Mouse (Mus musculus) neural tube, embryonic 10.5 days (tissue): ENCODE measurements at regions not wholly inside any gene's neighbourhood (a gene's known extent, or its start where the extent isn't known, plus 50 kb on each side); places are given as distances from the start of the nearest gene placed in this dataset.
A peak's percentile ranks its signal among the peaks of the same experiment; 100 is the strongest.
"Not testable (repeated sequence)": the region's sequence is repeated elsewhere in the genome, so short reads cannot be mapped to it uniquely, and the experiment has no call there.

Experiments
- DNase-seq: peaks from one replicate; pipeline ENCODE4 v3.0.0-alpha.2; 2017; ENCODE audit warnings: low spot score; ENCODE audit errors: extremely low spot score

DNA sequence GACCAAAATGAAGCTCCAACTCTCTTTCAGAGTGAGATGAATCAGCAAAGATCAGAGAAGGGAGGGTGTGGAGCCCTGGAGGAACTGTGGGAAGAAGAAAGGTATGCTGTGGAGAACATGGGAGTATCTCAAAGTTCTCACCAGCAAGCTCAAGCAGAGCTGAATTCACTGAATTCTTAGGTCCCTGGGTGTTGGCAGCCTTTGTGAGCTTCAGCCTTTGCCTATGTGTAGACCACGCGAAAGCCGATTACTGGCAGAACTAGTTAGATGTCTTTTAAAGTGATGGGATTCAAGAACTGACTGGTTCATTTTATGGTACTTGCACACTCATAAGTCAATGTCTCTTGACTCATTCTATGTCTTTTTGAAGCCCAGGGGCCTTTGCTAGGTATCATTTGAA lies 491.2 kb upstream of the Hsf2 start:
- no peak for DNase-seq

DNA sequence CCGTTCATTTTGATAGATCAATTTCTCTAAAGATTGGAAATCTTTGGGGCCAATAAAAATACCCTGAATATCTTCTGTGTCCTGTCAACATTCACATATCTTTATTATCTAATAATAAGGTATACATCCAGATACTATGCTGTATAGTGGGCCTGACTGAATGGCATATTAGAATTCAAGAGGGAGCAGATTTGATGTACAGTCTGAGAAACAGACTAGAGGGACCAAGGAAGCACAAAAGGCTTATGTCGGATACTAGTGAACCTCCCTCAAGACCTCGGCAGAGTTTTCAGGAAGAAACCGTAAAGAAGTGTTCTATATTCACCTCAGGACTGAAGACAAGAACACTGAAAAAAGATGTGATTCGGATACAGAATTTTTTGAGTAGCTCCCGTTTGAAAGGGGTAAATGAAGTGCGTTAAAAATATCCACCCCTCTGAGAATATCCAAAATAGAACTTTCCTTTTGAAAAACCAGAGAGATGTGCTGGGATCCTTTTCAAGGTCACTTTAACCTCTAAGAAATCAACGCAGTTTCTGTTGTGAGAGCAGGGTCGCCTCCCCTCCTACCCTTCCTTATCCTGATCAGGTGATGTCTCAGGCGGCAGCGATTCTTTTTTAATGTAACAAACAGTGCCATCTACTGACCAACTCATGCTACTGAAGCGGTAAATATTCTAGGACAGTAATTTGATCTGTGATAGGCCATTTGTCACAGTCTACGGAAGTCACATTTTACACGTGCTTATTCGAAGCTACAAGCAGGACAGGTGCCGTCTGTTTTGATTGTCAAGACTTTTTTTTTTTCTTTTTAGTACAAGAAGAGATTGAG lies 485.1 kb upstream of the Hsf2 start:
- DNase-seq, result peak; percentile 26

DNA sequence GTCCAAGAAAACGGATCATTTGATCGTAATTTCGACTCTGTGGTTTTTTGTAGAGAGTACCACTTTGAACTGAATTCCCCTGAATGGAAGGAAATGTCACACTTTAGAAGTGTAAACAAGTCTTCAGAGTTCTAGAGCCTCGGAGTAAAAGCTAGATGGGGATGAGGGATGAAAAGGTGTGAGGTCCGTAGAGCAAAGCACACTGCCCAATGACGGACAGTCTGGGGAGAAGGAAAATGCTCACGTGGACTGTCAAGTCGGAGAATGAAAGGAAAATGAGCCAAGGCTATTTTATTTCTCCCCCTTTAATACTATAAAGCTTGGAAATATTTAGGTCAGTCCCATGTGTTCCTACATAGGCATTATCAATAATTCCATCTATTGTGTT lies 484.5 kb upstream of the Hsf2 start:
- DNase-seq, result no peak

DNA sequence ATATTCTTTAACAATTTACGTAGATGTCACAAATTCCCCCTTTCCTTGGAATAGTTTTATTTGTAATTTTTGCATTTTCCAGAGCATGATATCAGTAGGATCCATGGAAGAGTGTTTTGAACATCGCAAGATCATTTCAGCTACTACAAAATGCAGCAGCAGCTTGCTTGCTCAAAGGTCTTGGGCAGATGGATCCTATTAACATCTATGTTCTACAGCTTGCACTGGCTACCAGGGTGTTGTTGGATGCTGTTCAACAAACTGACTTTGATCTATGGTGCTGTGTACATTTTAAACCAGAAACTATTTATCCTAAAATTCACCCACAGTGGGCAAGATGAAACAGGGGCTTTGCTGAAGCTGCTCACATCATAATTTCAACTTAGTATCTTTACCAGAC lies 448.5 kb upstream of the Hsf2 start:
- DNase-seq, result no peak

DNA sequence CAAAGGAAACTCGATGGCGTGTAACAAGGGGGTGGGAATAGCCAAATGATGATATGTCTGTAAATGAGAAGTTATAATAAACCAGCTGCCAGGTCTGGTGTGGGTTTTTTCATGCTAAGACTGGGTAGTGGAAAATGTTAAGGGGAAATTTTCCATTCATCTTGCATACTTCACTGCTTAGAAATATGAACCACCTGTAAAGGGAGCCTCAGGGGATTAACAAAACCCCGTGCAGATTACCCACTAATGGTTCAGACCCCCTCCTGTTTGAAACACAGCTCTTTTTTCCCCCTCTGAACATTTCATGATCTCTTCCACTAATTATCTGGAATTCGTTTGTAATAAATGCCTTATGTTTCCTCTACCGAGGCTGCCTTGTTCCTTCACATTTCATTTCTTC lies 446.0 kb upstream of the Hsf2 start:
- no peak for DNase-seq

DNA sequence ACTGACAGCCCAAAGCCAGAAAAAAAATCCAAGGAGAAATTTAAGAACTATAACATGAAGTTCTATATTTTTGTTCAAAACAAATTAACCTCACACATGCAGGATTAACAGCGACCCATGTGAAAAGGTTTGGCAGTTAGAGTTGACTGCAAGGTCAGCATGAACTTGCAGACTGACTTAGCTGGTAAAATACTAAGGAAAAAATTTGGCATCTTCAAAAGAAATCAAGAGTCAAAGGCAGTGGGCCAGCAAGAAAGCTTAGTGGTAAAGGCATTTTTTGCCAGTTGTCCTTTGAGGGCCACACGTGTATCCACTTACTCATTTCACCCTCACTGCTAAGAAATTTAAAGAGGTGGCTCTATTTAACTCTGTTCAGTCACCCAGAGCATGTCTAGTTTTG lies 440.2 kb upstream of the Hsf2 start:
- DNase-seq, result no peak

DNA sequence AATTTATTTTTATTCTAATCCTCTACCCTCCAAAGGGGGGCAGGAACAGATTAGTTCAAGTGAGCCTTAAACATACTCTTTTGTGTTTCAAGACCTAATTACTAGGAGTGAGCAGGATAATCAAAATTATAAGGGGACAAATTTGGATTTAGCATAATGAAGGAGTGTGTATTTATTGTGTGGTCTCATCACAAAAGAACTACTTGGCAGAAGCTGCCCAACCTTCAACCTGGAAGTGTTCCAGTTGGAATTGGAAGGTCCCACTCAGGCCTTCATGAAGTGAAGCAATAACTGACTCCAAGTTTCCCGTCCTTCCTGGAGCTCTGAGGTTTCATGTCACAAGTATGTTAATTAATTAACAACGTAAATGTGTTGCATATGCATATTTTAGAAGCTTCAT lies 439.3 kb upstream of the Hsf2 start:
- DNase-seq, result no peak

DNA sequence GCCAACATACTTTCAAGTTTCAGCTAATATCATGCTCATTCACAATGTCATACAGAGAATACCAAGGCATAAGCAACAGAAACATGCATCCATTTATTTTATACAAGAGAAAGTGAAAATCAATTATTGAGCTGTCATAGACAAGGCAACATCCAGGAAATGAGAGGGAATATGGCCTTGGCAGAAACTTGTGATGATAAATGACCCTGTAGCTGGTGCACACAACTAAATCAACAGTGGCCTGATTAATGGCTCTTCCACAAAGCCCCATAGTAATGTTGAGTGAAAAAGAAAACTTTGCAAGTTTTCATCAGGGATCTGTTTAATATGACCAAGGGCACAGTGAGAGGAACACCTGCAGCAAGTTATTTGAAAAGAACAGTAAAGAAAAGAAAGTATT lies 438.5 kb upstream of the Hsf2 start:
- DNase-seq, result no peak

DNA sequence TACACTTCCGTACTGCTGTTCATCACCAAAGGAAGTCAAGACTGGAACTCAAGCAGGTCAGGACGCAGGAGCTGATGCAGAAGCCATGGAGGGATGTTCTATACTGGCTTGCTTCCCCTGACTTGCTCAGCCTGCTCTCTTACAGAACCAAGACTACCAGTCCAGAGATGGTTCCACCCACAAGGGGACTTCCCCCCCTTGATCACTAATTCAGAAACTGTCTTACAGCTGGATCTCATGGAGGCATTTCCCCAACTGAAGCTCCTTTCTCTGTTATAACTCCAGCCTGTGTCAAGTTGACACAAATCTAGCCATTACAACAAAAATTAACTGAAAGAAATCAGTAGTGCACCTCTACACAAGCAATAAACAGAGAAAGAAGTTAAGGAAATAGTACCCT lies 432.8 kb upstream of the Hsf2 start:
- DNase-seq, result not testable (repeated sequence)

DNA sequence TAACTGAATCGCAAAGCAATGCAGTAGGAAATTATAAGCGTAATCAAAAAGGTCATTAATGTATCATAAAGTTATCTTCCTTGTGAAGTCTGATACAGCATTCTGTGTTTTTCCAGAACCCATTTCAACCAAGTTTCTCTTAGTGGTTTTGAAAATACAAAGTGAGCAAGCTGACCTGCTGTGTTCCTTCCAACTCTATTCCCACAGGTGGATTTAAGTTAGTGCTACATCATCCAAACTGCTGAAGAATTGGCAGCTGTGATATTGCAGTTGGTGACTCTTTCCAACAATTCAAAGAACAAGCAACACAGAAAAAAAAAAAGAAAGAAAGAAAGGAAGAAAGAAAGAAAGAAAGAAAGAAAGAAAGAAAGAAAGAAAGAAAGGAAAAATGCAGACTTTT lies 396.1 kb upstream of the Hsf2 start:
- DNase-seq, result no peak

DNA sequence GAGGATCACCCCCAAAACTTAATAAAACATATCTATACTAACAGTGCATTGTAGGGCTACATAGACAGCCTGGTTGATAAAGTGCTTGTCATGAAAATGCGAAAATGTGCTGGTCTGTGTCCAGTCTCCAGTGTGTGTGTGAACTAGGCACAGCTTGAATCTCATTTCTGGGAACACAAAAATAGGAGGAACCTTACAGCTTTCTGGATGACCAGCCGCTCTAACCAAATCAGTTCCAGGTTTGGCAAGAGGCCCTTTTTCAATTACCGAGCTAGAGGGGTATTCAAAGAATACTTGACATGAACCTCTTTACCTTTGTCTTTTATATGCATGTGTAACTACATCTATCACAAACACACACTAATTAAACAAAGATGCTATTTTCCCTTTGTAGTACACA lies 390.3 kb upstream of the Hsf2 start:
- DNase-seq, result no peak

DNA sequence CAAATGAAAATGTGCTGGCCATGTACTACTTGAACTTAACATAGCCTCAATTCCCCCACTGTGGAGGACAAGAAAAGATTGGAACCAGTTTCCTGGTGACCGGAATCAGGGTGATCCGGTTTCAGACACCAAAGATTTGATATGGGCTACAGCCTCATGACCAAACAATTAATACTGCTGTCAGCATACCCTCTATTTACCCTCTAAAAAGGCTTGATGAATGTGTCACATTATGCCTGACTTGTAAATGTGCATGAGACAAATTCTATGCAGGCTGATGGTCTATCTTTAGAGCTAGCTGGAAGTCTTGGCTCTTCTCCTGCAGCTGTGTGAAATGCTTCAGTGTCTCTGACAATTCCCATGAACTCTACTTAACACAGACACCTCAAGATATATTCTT lies 372.8 kb upstream of the Hsf2 start:
- no peak for DNase-seq

DNA sequence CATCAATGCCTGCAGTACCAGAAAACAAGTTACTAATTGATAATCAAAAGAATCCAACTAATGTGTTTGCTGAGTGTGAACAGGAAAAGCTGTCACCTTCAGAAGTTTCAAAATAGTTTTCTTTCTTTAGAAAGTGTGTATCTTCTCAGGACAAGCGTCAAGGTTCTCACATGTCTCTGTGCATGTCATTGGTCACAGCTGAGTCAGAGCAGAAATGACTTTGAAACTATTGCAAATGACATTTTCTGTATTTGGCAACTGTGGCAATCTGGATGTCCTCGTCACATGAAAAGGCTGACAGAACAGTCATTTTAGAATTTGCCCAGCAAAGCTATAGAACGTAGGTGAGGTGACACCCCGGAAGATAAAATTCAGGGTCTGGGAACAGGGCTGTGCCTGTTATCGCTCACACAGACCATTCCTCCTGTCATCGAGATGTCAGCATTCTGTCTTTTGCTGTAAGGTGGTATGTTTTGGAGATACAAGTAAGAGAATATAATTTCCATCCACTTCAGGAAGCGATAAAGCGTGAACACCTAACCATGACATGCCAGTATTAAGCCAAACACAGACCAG lies 371.4 kb upstream of the Hsf2 start:
- DNase-seq, result no peak

DNA sequence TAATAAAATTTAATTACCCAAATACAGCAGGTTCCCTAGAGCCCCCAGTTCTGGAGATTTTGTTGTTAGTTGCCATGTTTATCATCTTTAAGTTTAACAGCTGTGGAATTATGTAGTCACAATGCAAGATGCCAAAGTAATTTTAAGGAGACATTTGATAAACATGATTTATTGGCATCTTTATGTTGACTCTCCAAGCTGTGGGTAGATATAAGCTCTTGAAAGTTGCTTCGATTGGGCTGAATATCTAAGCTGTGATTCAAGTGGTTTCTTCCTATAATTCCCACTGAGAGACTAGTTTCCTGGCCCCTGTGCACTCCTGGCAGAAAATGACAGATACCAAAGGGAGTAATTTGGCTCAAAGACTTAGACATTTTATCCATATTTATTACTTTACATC lies 364.7 kb upstream of the Hsf2 start:
- no peak for DNase-seq

DNA sequence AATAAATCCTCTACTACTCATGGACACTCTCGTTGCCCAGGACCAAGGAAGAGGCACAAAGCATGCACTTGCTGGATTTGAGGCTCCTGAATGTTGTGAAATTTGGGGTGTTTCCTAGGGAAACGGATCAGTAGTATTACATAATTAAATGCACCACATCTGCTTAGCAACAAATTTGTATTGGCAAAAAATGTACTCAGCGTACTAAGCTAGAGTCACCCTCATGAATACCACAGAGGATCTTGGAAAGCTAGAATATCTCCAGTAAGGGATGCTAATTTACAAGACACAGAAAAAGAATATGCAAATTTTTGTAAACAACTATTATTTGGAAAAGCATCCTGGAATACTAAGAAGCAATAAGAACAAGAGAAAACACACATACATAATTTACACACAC lies 359.0 kb upstream of the Hsf2 start:
- no peak for DNase-seq

DNA sequence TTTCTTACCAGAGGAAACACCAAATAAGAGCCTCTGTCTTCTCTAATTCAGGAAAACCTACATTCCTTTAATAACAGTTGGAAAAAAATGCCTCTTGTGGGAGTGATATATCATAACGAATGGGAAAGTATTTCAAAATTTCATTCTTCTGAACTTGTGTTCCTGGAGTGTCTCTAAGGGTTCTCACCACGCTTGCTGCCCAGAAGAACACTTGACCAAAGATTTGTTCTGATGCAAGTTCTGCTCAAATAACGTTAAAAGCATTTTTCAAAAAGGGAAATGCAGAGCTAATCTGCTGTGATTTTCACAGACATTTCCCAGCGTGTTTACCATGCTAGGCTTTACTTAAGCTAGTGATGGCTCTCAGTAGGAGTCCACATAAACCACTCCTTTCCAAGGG lies 329.8 kb upstream of the Hsf2 start:
- DNase-seq, result no peak

DNA sequence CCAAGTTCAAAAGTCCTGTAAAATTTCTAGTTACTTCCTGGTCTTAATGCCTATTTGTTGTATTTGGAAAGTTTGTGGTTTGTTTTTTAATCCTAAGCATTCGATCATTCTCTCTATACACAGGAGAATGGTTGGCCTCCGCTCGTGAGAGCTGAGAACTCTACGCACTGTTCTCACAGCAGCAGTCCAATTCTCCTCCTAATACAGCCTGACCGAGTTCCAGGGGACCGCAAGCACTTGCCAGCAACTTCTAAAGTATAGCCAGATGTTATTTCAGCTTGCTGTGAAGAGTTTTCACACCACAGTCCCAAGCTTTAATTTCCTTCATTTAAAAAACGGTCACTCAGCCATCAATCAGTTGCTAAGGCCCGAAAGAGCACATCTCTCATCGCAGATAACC lies 329.3 kb upstream of the Hsf2 start:
- DNase-seq, result no peak

DNA sequence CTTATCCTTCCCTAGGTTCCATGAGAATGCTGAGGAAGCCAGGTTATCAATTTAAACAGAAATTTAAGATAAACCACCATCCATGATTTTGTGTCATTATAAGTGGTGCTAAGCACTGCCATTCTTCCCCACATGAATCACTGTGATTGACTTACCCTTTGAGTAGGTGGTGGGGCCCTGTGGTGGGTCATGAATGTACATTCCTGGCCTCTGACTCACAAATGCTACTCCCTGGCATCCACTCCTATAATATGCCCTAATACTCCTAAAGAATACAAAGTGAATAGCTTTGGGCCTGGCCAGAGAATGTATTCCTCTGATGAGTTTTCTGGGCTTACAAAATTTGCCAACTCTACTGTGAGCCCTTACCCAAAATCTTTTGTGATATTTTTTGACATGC lies 325.6 kb upstream of the Hsf2 start:
- DNase-seq, result no peak

DNA sequence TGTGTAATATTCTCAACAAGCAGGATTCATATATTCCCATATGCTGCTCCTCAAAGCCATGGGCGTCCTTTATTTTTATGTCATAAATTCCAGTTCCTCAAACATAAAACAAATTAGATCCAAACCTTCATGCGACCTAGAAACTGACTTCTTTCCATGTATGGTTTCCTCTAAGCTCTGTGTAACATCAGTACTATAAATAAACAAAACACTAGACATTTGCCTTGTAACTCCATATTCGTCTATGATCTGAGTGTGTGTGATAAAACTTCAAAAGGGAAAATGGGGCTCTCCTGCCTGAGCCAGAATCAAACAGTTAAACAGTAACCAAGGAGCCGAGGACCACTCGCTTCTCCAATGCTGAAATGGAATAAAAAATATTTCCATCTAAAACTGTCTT lies 322.8 kb upstream of the Hsf2 start:
- no peak for DNase-seq

DNA sequence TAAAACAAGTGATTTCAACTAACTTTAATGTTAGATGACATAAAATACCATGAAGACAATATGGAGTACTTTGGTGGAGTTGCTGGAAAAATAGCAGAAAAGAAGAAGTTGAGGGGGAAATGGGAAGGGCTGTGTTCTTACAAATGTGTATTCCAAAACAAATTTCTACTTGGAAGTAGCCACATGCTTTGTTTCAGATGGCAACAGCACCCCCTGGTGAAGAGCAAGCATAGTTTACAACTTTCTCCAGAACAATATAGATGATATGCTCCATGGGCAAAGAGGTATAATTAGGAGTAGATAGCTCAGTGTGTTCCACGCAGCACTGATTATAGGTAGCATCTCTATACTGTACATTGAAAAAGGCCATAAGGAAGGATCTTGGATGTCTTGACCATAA lies 302.6 kb upstream of the Hsf2 start:
- no peak for DNase-seq

DNA sequence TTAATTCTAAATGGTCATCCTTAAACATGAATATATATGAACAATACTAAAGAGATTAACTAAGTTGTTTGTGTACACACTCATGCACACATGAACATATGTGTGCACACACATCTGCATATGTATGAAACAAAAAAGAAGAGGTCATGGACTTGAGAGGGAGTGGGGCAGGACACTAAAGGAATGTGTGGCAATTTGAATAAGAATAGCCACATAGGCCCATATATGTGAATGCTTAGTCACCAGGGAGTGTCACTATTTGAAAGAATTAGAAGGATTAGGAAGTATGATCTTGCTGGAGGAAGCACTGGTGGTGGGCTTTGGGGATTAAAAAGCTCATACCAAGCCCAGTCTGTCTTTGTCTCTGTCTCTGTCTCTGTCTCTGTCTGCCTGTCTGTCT lies 275.5 kb upstream of the Hsf2 start:
- DNase-seq, result no peak

DNA sequence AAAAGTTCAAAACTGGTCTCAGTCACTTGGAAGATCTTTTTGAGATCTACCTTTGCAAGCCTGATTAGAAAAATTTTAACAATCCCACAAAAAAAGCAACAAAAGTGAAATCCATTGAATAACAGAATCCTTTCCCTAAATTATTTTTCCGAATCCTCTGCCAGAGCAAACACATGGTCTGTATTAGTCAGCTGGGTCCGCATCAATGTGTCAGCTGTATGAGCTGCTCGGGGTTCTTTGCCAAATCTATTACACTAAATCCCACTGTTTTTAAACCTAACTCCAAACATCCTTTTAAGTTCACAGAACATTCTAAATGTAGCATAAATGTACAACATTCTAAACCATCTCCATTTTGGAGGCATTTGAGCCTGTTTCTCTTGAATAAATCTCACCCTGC lies 255.1 kb upstream of the Hsf2 start:
- no peak for DNase-seq

DNA sequence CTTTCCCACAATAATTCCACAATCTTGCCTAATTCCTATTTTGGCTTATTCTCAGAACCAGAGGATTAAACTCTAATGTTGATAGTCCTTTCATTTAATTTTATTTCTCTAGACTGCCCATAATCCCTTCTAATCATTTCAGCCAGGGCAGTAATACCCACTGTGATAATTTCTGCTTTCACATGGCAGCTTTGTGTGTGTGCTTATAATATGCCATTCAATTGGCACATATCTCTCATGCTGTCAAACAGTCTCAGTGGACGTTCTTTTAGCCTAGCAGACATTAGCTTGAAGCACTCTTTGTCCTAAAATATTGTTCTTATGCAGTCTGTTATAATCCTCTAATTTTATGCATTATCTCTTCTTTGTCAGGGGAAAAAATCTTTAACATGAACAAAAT lies 205.0 kb upstream of the Hsf2 start:
- DNase-seq, result no peak

DNA sequence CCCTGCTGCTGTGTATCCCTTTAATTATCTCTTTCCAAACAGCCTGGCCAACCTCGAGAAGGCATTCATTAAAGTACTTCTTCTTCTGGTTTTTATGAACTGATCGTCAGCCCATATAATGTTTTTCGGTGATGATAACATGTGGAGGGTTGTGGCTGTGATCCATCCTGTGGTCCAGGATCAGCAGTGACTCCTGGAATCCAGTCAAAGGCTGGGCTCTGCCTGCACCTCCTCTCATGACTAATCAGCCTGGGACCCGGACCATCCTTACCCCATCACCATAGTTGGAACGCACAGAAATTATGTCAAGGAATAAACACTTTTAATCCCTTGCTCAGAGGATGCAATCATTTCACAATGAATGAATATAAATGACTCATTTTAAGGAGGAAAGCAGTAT lies 203.3 kb upstream of the Hsf2 start:
- no peak for DNase-seq
